ENCODE assay signal across 9 mouse cellular contexts in genomic region chr17:71526302-71526708, GRCm38 (mm10). TPM values are rescaled to one million over a fixed set of nuclear protein-coding genes. Genes with fewer than 3 reads are reported as not detected.
DNase-seq lines count a peak whose midpoint lies in the region; ATAC-seq and TF ChIP-seq lines count a peak whose summit lies in the region.
"Had no signal": no experiment of that assay in that cellular context is flagged by ENCODE, and none has a peak within 500 bp of the region (broad histone marks: within the 10 kb centered on the region; RNA-seq: fewer than 3 reads in every experiment).

No protein-coding gene starts in this region.

- dilution Hi-C loops in CH12.LX (cut with MboI; ENCODE audit: extremely low pct_ligation_motif_present, extremely low pct_unique_long_range_greater_than_20kb, low sequenced_read_pairs) = no loop called here

- H3K4me3 ChIP-seq in CH12.LX (replicated peaks in 1 of 3; ENCODE audit: low read depth in 2 of 3, low read length in 2 of 3, poor library complexity in 1 of 3) = peak overlapping the region; percentile 63 to 82 (median 68)
- H3K4me3 ChIP-seq in forebrain, embryonic 12.5 days (replicated peaks) = peak overlapping the region; percentile 66
- peak overlapping the region; percentile 84 for H3K4me3 ChIP-seq in liver, embryonic 15.5 days (replicated peaks)

- peak overlapping the region; percentile 55 for H3K9ac ChIP-seq in CH12.LX (ENCODE audit: insufficient read depth, low read depth)
- H3K9ac ChIP-seq in forebrain, embryonic 12.5 days = peak overlapping the region; percentile 68
- H3K9ac ChIP-seq in liver, embryonic 15.5 days = peak overlapping the region; percentile 77

- intact Hi-C loops in left cerebral cortex, postnatal 36 days (cut with DNase I) = loop anchor here (2.0 kb wide), 1 partner anchor 52 kb away; the partner anchor contains the start of gene Smchd1

- in situ Hi-C loops in CH12.LX (cut with MboI; ENCODE audit: low pct_ligation_motif_present, low pct_unique_long_range_greater_than_20kb, low sequenced_read_pairs) = no loop called here

- peak overlapping the region; percentile 8; the same call in 1 of the 2 replicates for H3K27ac ChIP-seq in CH12.LX (ENCODE audit: insufficient read depth, low read depth)
- peak overlapping the region; percentile 98 for H3K27ac ChIP-seq in forebrain, embryonic 12.5 days
- H3K27ac ChIP-seq in liver, embryonic 15.5 days (replicated peaks) = peak overlapping the region; percentile 96

- DNase-seq in embryo, embryonic 11.5 days (ENCODE audit: low read depth, low spot score) = peak; percentile 5
- no peak for DNase-seq in embryo, embryonic 9.5 days (ENCODE audit: extremely low spot score)
- no peak for DNase-seq in CH12.LX (ENCODE audit: extremely low read depth)
- no peak for DNase-seq in natural killer cell, adult 2 months (ENCODE audit: low spot score in 2 of 2)
- DNase-seq in gastrocnemius, postnatal 4 days (ENCODE audit: low spot score in 2 of 2) = no peak
- no peak for DNase-seq in left cerebral cortex, postnatal 36 days (ENCODE audit: low spot score in 2 of 2)

- peak overlapping the region; percentile 46; the same call in 1 of the 2 replicates for H3K4me2 ChIP-seq in CH12.LX (ENCODE audit: insufficient read depth, low read depth, poor library complexity, severe bottlenecking)
- H3K4me2 ChIP-seq in forebrain, embryonic 12.5 days = peak overlapping the region; percentile 70
- H3K4me2 ChIP-seq in liver, embryonic 15.5 days = peak overlapping the region; percentile 82

- no peak for TF ChIP-seq POLR2A in CH12.LX (IDR thresholded peaks at IDR 0.05; ENCODE audit: low read depth, low read length)

- peaks cover 7 to 8% of the 10 kb centered on the region in 2 experiments for H3K36me3 ChIP-seq in CH12.LX (replicated peaks in 1 of 2; ENCODE audit: control insufficient read depth in 1 of 2, insufficient read depth in 1 of 2, low read length in 1 of 2)
- peaks cover 8% of the 10 kb centered on the region for H3K36me3 ChIP-seq in forebrain, embryonic 12.5 days (replicated peaks)
- peaks cover 32% of the 10 kb centered on the region for H3K36me3 ChIP-seq in liver, embryonic 15.5 days (replicated peaks)

- TF ChIP-seq CTCF in CH12.LX (conservative IDR thresholded peaks at IDR 0.05 in 1 of 2, IDR thresholded peaks at IDR 0.05 in 1 of 2; ENCODE audit: low read depth in 2 of 2, low read length in 2 of 2) = no peak

- ATAC-seq in forebrain, embryonic 12.5 days (ENCODE audit: low FRiP score) = no peak; the same call in none of the 2 replicates
- peak; percentile 68 for ATAC-seq in liver, embryonic 15.5 days (ENCODE audit: insufficient read depth)

- H3K79me2 ChIP-seq in CH12.LX (replicated peaks; ENCODE audit: control insufficient read depth, extremely low read depth, insufficient read depth, poor library complexity, severe bottlenecking) = peaks cover 14% of the 10 kb centered on the region

- H3K4me1 ChIP-seq in CH12.LX (ENCODE audit: control insufficient read depth in 1 of 2, insufficient read depth in 2 of 2) = peaks cover 0 to 14% of the 10 kb centered on the region in 2 experiments; a peak in 2 of 4 replicates
- peaks cover 17% of the 10 kb centered on the region for H3K4me1 ChIP-seq in forebrain, embryonic 12.5 days
- peaks cover 26% of the 10 kb centered on the region for H3K4me1 ChIP-seq in liver, embryonic 15.5 days (replicated peaks)

- no peak for TF ChIP-seq EP300 in CH12.LX (IDR thresholded peaks at IDR 0.05; ENCODE audit: low read length)

- H3K9me3 ChIP-seq in CH12.LX (replicated peaks; ENCODE audit: low read length) = no peaks in the 10 kb centered on the region
- H3K9me3 ChIP-seq in forebrain, embryonic 12.5 days = no peaks in the 10 kb centered on the region
- H3K9me3 ChIP-seq in liver, embryonic 15.5 days (replicated peaks) = no peaks in the 10 kb centered on the region

- no peak for TF ChIP-seq RAD21 in CH12.LX (IDR thresholded peaks at IDR 0.05; ENCODE audit: low read depth, low read length)

- H3K27me3 ChIP-seq in CH12.LX (replicated peaks) = no peaks in the 10 kb centered on the region
- no peaks in the 10 kb centered on the region for H3K27me3 ChIP-seq in forebrain, embryonic 12.5 days
- H3K27me3 ChIP-seq in liver, embryonic 15.5 days = no peaks in the 10 kb centered on the region

- WGBS in forebrain, embryonic 12.5 days = under 1% methylated on average over 13 of the region's 13 CpGs
- under 1% methylated on average over 13 of the region's 13 CpGs for WGBS in liver, embryonic 15.5 days (ENCODE audit: insufficient replicate concordance)

TF ChIP-seq in CH12.LX, 34 proteins besides CTCF, POLR2A, EP300 and RAD21:
- no peak for TF ChIP-seq USF1 (IDR thresholded peaks at IDR 0.05; ENCODE audit: low read depth, low read length)
- no peak for TF ChIP-seq MXI1 (IDR thresholded peaks at IDR 0.05; ENCODE audit: low read depth, low read length)
- no peak for TF ChIP-seq KAT2A (IDR thresholded peaks at IDR 0.05; ENCODE audit: insufficient replicate concordance, low read length)
- no peak for TF ChIP-seq ETS1 (conservative IDR thresholded peaks at IDR 0.05; ENCODE audit: low read depth, low read length)
- no peak for TF ChIP-seq HCFC1 (IDR thresholded peaks at IDR 0.05; ENCODE audit: low read depth, low read length)
- no peak for TF ChIP-seq PAX5 (IDR thresholded peaks at IDR 0.05; ENCODE audit: low read length)
- no peak for TF ChIP-seq IRF4 (IDR thresholded peaks at IDR 0.05; ENCODE audit: low read depth, low read length)
- no peak for TF ChIP-seq CHD1 (IDR thresholded peaks at IDR 0.05; ENCODE audit: low read depth, low read length)
- TF ChIP-seq RCOR1 (conservative IDR thresholded peaks at IDR 0.05; ENCODE audit: low read depth, low read length) = no peak
- no peak for TF ChIP-seq MYC (IDR thresholded peaks at IDR 0.05; ENCODE audit: low read depth, low read length)

RNA-seq across cellular contexts. Expression of gene Ndc80, which starts 0.4 kb away (rescaled TPM):
- total RNA-seq in CH12.LX (2012; rRNA removed) (24.4 and 26.7 TPM in 2 replicates), CH12.LX (2014; rRNA removed) (44.5 and 55.6 TPM in 2 replicates)
- polyA plus RNA-seq in CH12.LX (2012; ENCODE audit: insufficient read length, low read depth) = 41.8 and 49.6 TPM in 2 replicates
- 55.6 and 62.5 TPM in 2 replicates for polyA plus RNA-seq in forebrain, embryonic 12.5 days (2016; fragmentation: Nextera tagmentation; extraction: Ambion mirVana)
- 31.5 and 32.2 TPM in 2 replicates for polyA plus RNA-seq in liver, embryonic 15.5 days (2015; fragmentation: Nextera tagmentation; extraction: Ambion mirVana)
- total RNA-seq in gastrocnemius, postnatal 4 days (2021) = 10 to 100 TPM; 12.1 to 13.1 TPM
- total RNA-seq in left cerebral cortex, postnatal 36 days (2021) = under 1 TPM; 0.49 to 0.57 TPM

RNA-seq across cellular contexts. Expression of gene Spdya, which starts 25.6 kb away (rescaled TPM):
- total RNA-seq in CH12.LX (2012; rRNA removed) (0.04 and 0.08 TPM in 2 replicates), CH12.LX (2014; rRNA removed) (0.16 TPM in 1 of 2 replicates, not detected in the other)
- polyA plus RNA-seq in CH12.LX (2012; ENCODE audit: insufficient read length, low read depth) = 0.26 and 0.80 TPM in 2 replicates
- 1.2 and 1.3 TPM in 2 replicates for polyA plus RNA-seq in forebrain, embryonic 12.5 days (2016; fragmentation: Nextera tagmentation; extraction: Ambion mirVana)
- 0.17 and 0.32 TPM in 2 replicates for polyA plus RNA-seq in liver, embryonic 15.5 days (2015; fragmentation: Nextera tagmentation; extraction: Ambion mirVana)
- total RNA-seq in gastrocnemius, postnatal 4 days (2021) = under 1 TPM; 0.73 to 0.83 TPM
- total RNA-seq in left cerebral cortex, postnatal 36 days (2021) = 1 to 10 TPM; 1.5 to 3.0 TPM
- total RNA-seq: neutrophil, adult 5-6 weeks had no signal

RNA-seq across cellular contexts. Expression of gene Smchd1, which starts 51.2 kb away (rescaled TPM):
- 44.4 and 50.9 TPM in 2 replicates for total RNA-seq in CH12.LX (2012; rRNA removed)
- total RNA-seq in CH12.LX (2014; rRNA removed) = 73.9 and 87.8 TPM in 2 replicates
- 53.3 and 59.4 TPM in 2 replicates for polyA plus RNA-seq in CH12.LX (2012; ENCODE audit: insufficient read length, low read depth)
- polyA plus RNA-seq in forebrain, embryonic 12.5 days (2016; fragmentation: Nextera tagmentation; extraction: Ambion mirVana) = 82.2 and 89.3 TPM in 2 replicates
- 28.6 and 30.6 TPM in 2 replicates for polyA plus RNA-seq in liver, embryonic 15.5 days (2015; fragmentation: Nextera tagmentation; extraction: Ambion mirVana)
- 10 to 100 TPM; 30.4 to 36.2 TPM for total RNA-seq in gastrocnemius, postnatal 4 days (2021)
- total RNA-seq in left cerebral cortex, postnatal 36 days (2021) = 10 to 100 TPM; 28.5 to 37.2 TPM

Comparison
In these comparisons a context has a peak if more than half of its experiments do, and no peak if none do; other contexts are left out.
1. H3K27ac ChIP-seq: peak in every context shown above with its lines; median percentile 98 in forebrain, embryonic 12.5 days; 96 in liver, embryonic 15.5 days; 8 in CH12.LX.
2. RNA of gene Ndc80, which starts 0.4 kb away (total RNA-seq): 24.4 to 55.6 TPM in CH12.LX and 12.1 to 13.1 TPM in gastrocnemius, postnatal 4 days; 0.49 to 0.57 TPM in left cerebral cortex, postnatal 36 days; every median in the first group is over 4 times any median in the second.
3. Peak in every context shown above with its lines, with median percentiles within 50 percentile points of each other: H3K4me2 ChIP-seq, H3K4me3 ChIP-seq and H3K9ac ChIP-seq.